Mouse (Mus musculus): ENCODE data around the gene Rnf208. TPM values are rescaled to one million over a fixed set of nuclear protein-coding genes. Genes with fewer than 3 reads are reported as not detected.
"Not testable (repeated sequence)": the region's sequence is repeated elsewhere in the genome, so short reads cannot be mapped to it uniquely, and the experiment has no call there.

Gene Rnf208
- total RNA-seq, 1 experiment from 2014 or later = 7.2 TPM

GRCm38 (mm10) chr2:25246183-25247072 lies 4.4 kb downstream of the Rnf208 start, which contains the start of gene AL732309.1:
TSS of gene AL732309.1 (minus strand) at chr2:25246863.
- DNase-seq = no peak

GRCm38 (mm10) chr2:25252331-25252730 lies 10.3 kb downstream of the Rnf208 start:
- peak; percentile 32 for DNase-seq

GRCm38 (mm10) chr2:25255284-25255779 lies 13.3 kb downstream of the Rnf208 start, which contains the start of gene Tmem203:
TSS of gene Tmem203 (plus strand) at chr2:25255439.
- DNase-seq = peak; percentile 94

GRCm38 (mm10) chr2:25256443-25257109 lies 14.5 kb downstream of the Rnf208 start:
- DNase-seq = peak; percentile 73

GRCm38 (mm10) chr2:25257250-25257649 lies 15.2 kb downstream of the Rnf208 start:
- DNase-seq = not testable (repeated sequence)

GRCm38 (mm10) chr2:25258887-25259286 lies 16.8 kb downstream of the Rnf208 start:
- DNase-seq = no peak

GRCm38 (mm10) chr2:25261870-25262269 lies 19.8 kb downstream of the Rnf208 start:
- no peak for DNase-seq

- DNase-seq = peak; percentile 96
These were observed 20.3 kb downstream of the Rnf208 start, which contains the start of gene Tprn for GRCm38 (mm10) chr2:25262291-25262767. TSS of gene Tprn (plus strand) at chr2:25262618.

- peak; percentile 58 for DNase-seq
These were observed 21.0 kb downstream of the Rnf208 start for GRCm38 (mm10) chr2:25262795-25263622.

- DNase-seq = no peak
These were observed 21.7 kb downstream of the Rnf208 start for GRCm38 (mm10) chr2:25263623-25264285.

GRCm38 (mm10) chr2:25264286-25264660 lies 22.2 kb downstream of the Rnf208 start:
- DNase-seq = no peak

- peak; percentile 73 for DNase-seq
These were observed 22.8 kb downstream of the Rnf208 start for GRCm38 (mm10) chr2:25264851-25265250.

- no peak for DNase-seq
These were observed 24.0 kb downstream of the Rnf208 start for GRCm38 (mm10) chr2:25265897-25266656.

GRCm38 (mm10) chr2:25266720-25267119 lies 24.7 kb downstream of the Rnf208 start:
- DNase-seq = peak; percentile 67

GRCm38 (mm10) chr2:25267241-25267640 lies 25.2 kb downstream of the Rnf208 start:
- no peak for DNase-seq

GRCm38 (mm10) chr2:25267746-25268309 lies 25.8 kb downstream of the Rnf208 start:
- DNase-seq = no peak

GRCm38 (mm10) chr2:25271827-25272511 lies 29.9 kb downstream of the Rnf208 start, which contains the start of the genes Ssna1 and Anapc2:
TSS of gene Ssna1 (minus strand) at chr2:25272438.
TSS of gene Anapc2 (plus strand) at chr2:25272478.
- DNase-seq = peak; percentile 99

- no peak for DNase-seq
These were observed 30.5 kb downstream of the Rnf208 start for GRCm38 (mm10) chr2:25272515-25272914.

- DNase-seq = no peak
These were observed 31.0 kb downstream of the Rnf208 start for GRCm38 (mm10) chr2:25273010-25273409.
